17 mouse cellular contexts compared by ENCODE assay signal in genomic region chr15:25769524-25770255, GRCm38 (mm10).
DNase-seq lines count a peak whose midpoint lies in the region; ATAC-seq and TF ChIP-seq lines count a peak whose summit lies in the region.
"Had no signal": no experiment of that assay in that cellular context is flagged by ENCODE, and none has a peak within 500 bp of the region (broad histone marks: within the 10 kb centered on the region; RNA-seq: fewer than 3 reads in every experiment).

No protein-coding gene starts in this region.

- peaks cover 3% of the 10 kb centered on the region; the same call in 1 of the 2 replicates for H3K4me1 ChIP-seq in liver, adult 2 months (ENCODE audit: control insufficient read depth, insufficient read depth, low read length)
- H3K4me1 ChIP-seq in liver, embryonic 11.5 days (replicated peaks; ENCODE audit: control insufficient read depth, insufficient read depth, low read length): peaks cover 12% of the 10 kb centered on the region
- peaks cover 34% of the 10 kb centered on the region for H3K4me1 ChIP-seq in heart, postnatal 0 days (ENCODE audit: control insufficient read depth, insufficient read depth)

- no peak for ATAC-seq in liver, embryonic 11.5 days (replicated peaks; ENCODE audit: low FRiP score)
- no peak for ATAC-seq in heart, postnatal 0 days (ENCODE audit: insufficient read depth, low read depth)
- ATAC-seq in cerebellum, adult (ENCODE audit: insufficient number of reproducible peaks, low FRiP score, low TSS enrichment): no peak
- ATAC-seq: forebrain, embryonic 16.5 days had no signal

- no peaks in the 10 kb centered on the region for H3K79me2 ChIP-seq in liver, adult 2 months (ENCODE audit: control insufficient read depth, insufficient read depth, low read length)

- no peak overlapping the region for H3K4me2 ChIP-seq in liver, embryonic 11.5 days
- no peak overlapping the region for H3K4me2 ChIP-seq in heart, postnatal 0 days (ENCODE audit: low read depth, low read length)
- H3K4me2 ChIP-seq: hindbrain, embryonic 14.5 days had no signal

- H3K27me3 ChIP-seq in liver, adult 2 months (ENCODE audit: control insufficient read depth, insufficient read depth, low read length): no peaks in the 10 kb centered on the region
- no peaks in the 10 kb centered on the region for H3K27me3 ChIP-seq in liver, embryonic 11.5 days (replicated peaks; ENCODE audit: control insufficient read depth, insufficient read depth, low read length)
- no peaks in the 10 kb centered on the region for H3K27me3 ChIP-seq in heart, postnatal 0 days (ENCODE audit: control insufficient read depth, insufficient read depth, low read length)

- TF ChIP-seq CTCF in liver, adult 2 months (IDR thresholded peaks at IDR 0.05; ENCODE audit: low read depth, low read length): no peak
- no peak for TF ChIP-seq CTCF in heart, postnatal 0 days (IDR thresholded peaks at IDR 0.05; ENCODE audit: low read depth)

- TF ChIP-seq POLR2A in liver, adult 2 months (IDR thresholded peaks at IDR 0.05; ENCODE audit: extremely low read depth, insufficient read depth, low read length): no peak

- no peak overlapping the region for H3K9ac ChIP-seq in liver, adult 2 months (ENCODE audit: low read depth, low read length)
- H3K9ac ChIP-seq in liver, embryonic 11.5 days (ENCODE audit: low read depth, low read length): no peak overlapping the region
- no peak overlapping the region for H3K9ac ChIP-seq in heart, postnatal 0 days (replicated peaks; ENCODE audit: low read depth, low read length)
- H3K9ac ChIP-seq: hindbrain, embryonic 14.5 days had no signal

- H3K27ac ChIP-seq in liver, adult 2 months (replicated peaks; ENCODE audit: insufficient read depth, low read depth, low read length): no peak overlapping the region
- no peak overlapping the region for H3K27ac ChIP-seq in liver, embryonic 11.5 days (ENCODE audit: low read depth, low read length)
- H3K27ac ChIP-seq in heart, postnatal 0 days (ENCODE audit: low read depth): no peak overlapping the region
- H3K27ac ChIP-seq: hindbrain, embryonic 14.5 days had no signal

- no peaks in the 10 kb centered on the region for H3K9me3 ChIP-seq in liver, embryonic 11.5 days (ENCODE audit: control insufficient read depth, low read length)
- no peaks in the 10 kb centered on the region for H3K9me3 ChIP-seq in heart, postnatal 0 days (replicated peaks; ENCODE audit: control insufficient read depth, low read length)

- peaks cover 2% of the 10 kb centered on the region; the same call in 1 of the 2 replicates for H3K36me3 ChIP-seq in liver, adult 2 months (ENCODE audit: control insufficient read depth, insufficient read depth, low read length)
- no peaks in the 10 kb centered on the region for H3K36me3 ChIP-seq in liver, embryonic 11.5 days (ENCODE audit: control insufficient read depth, insufficient read depth, low read length)
- H3K36me3 ChIP-seq in heart, postnatal 0 days (replicated peaks; ENCODE audit: control insufficient read depth, insufficient read depth, low read length): no peaks in the 10 kb centered on the region

- WGBS in liver, adult 2 months: 68% methylated on average over 9 of the region's 9 CpGs
- 75% methylated on average over 9 of the region's 9 CpGs for WGBS in liver, embryonic 11.5 days
- WGBS in heart, postnatal 0 days: 56% methylated on average over 9 of the region's 9 CpGs

- peak; percentile 16 to 36 for DNase-seq in heart, adult 9 months (ENCODE audit: low spot score in 2 of 2)
- no peak for DNase-seq in heart, postnatal 4 days
- DNase-seq in liver, adult 2 months (ENCODE audit: extremely low read depth, low read depth, low spot score): peak; percentile 48
- no peak for DNase-seq in liver, embryonic 11.5 days (ENCODE audit: low spot score)
- DNase-seq in R1 (ENCODE audit: low read depth, low spot score): peak; percentile 99
- DNase-seq in heart, postnatal 0 days (ENCODE audit: low spot score): peak; percentile 29
- DNase-seq in thymus, postnatal 0 days (ENCODE audit: low spot score): no peak
- DNase-seq: adrenal gland, adult 2 months; cerebellum, postnatal 36 days; gastrocnemius, postnatal 25 days; liver; lung, postnatal 14 days; right cerebral cortex, postnatal 14 days; thymus, postnatal 14 days had no signal

- TF ChIP-seq EP300 in heart, postnatal 0 days (IDR thresholded peaks at IDR 0.05; ENCODE audit: low read depth): no peak

- no peak overlapping the region for H3K4me3 ChIP-seq in liver, adult 2 months (ENCODE audit: insufficient read depth, low read depth, low read length)
- no peak overlapping the region for H3K4me3 ChIP-seq in liver, embryonic 11.5 days (ENCODE audit: low read depth, low read length)
- H3K4me3 ChIP-seq in heart, postnatal 0 days (ENCODE audit: low read depth, low read length): no peak overlapping the region

Comparison
In these comparisons a context has a peak if more than half of its experiments do, and no peak if none do; other contexts are left out.
1. DNase-seq: peak in heart, adult 9 months (2 of 2), liver, adult 2 months (single experiment), R1 (single experiment) and heart, postnatal 0 days (single experiment); none in heart, postnatal 4 days (single experiment), liver, embryonic 11.5 days (single experiment) and thymus, postnatal 0 days (single experiment).